Mouse (Mus musculus) erythroblast, embryonic 14.5 days (primary cell): ENCODE data around the gene Itpkc.

Experiments used
- GATA1 ChIP-seq: IDR thresholded peaks from 2 replicates; pipeline ENCODE4 v1.6.1; 2012; ENCODE audit warnings: low read length, inconsistent platforms, mixed read lengths
- TAL1 ChIP-seq: IDR thresholded peaks from 3 replicates; pipeline ENCODE4 v1.6.1; 2012; ENCODE audit warnings: low read length, inconsistent platforms, mixed read lengths

DNA sequence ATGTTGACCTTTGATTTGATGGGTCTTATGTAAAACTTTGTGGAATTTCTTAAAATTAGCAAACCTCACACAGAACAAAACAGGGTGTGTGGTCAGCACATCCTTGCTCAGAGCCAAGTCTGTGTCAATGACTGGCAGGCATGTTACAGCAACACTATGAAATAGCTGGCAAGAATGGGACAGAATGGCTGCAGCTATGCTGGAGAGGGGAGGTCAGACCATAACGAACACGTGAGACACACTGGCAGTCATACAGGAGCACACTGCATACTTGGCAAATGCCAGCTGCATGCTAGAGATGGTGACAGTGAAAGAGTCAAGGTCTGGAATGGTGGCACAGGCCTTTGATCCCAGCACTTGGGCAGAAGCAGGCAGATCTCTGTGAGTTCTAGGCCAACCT lies 7.3 kb upstream of the Itpkc start:
- TF ChIP-seq TAL1 (no peak), GATA1 (no peak)
